Mouse (Mus musculus): ENCODE measurements around the gene Cit. TPM values are rescaled to one million over a fixed set of nuclear protein-coding genes. Genes with fewer than 3 reads are reported as not detected.

The Cit gene
- polyA plus RNA-seq, 1 experiment from 2014 or later = 46.7 TPM

- Histone ChIP-seq H3K27me3 (ENCODE audit: insufficient read depth, low read length) (no peaks in the 10 kb centered on the region), H3K9me3 (ENCODE audit: low read depth, low read length) (no peaks in the 10 kb centered on the region), H3K27ac (ENCODE audit: low read depth) (no peak overlapping the region), H3K9ac (no peak overlapping the region), H3K4me1 (ENCODE audit: insufficient read depth) (no peaks in the 10 kb centered on the region), H3K36me3 (ENCODE audit: insufficient read depth) (peaks cover 63% of the 10 kb centered on the region), H3K4me2 (no peak overlapping the region), H3K4me3 (ENCODE audit: low read depth, low read length) (no peak overlapping the region)
- no peak for TF ChIP-seq CTCF (IDR thresholded peaks at IDR 0.05; ENCODE audit: low read depth)
- DNase-seq (no peak), ATAC-seq (ENCODE audit: insufficient read depth) (no peak)
- 87% methylated on average over 11 of the region's 11 CpGs for WGBS
These were observed 140.0 kb downstream of the Cit start for GRCm38 (mm10) chr5:115985101-115985500.

DNA sequence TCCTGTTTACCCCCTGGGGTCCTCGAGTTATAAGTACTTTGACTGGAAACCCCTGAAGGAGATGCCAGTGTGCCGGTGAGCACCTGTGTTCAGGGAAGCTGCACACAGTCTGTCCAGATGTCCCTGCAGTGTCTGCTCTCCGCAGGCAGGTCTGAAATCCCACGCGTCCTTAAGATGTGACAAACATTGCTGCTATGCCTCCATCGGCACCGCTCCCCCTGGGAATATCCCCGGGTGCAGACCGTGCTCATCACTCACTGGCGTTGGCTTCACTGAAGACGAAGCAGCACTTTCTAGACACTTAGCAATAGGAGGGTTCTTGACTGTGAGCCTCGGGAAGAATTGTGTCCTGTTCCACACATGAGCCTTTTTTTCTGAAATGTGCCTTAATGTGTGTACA, 142.2 kb downstream of the Cit start:
- no peaks in the 10 kb centered on the region for H3K27me3 ChIP-seq (ENCODE audit: insufficient read depth, low read length)
- WGBS = 86% methylated on average over 12 of the region's 12 CpGs
- no peak overlapping the region for H3K4me3 ChIP-seq (ENCODE audit: low read depth, low read length)
- no peak for DNase-seq
- ATAC-seq (ENCODE audit: insufficient read depth) = no peak
- no peak overlapping the region for H3K4me2 ChIP-seq
- peaks cover 73% of the 10 kb centered on the region for H3K36me3 ChIP-seq (ENCODE audit: insufficient read depth)
- peaks cover 6% of the 10 kb centered on the region; the same call in 1 of the 2 replicates for H3K9me3 ChIP-seq (ENCODE audit: low read depth, low read length)
- no peaks in the 10 kb centered on the region for H3K4me1 ChIP-seq (ENCODE audit: insufficient read depth)
- no peak overlapping the region for H3K27ac ChIP-seq (ENCODE audit: low read depth)
- H3K9ac ChIP-seq = no peak overlapping the region
- no peak for TF ChIP-seq CTCF (IDR thresholded peaks at IDR 0.05; ENCODE audit: low read depth)

GRCm38 (mm10) chr5:115991717-115992116, 146.6 kb downstream of the Cit start:
- TF ChIP-seq CTCF (IDR thresholded peaks at IDR 0.05; ENCODE audit: low read depth) = no peak
- H3K9me3 ChIP-seq (ENCODE audit: low read depth, low read length) = peaks cover 6% of the 10 kb centered on the region; the same call in 1 of the 2 replicates
- DNase-seq = no peak
- H3K9ac ChIP-seq = no peak overlapping the region
- no peak overlapping the region for H3K27ac ChIP-seq (ENCODE audit: low read depth)
- WGBS = 94% methylated on average over 11 of the region's 11 CpGs
- H3K4me1 ChIP-seq (ENCODE audit: insufficient read depth) = no peaks in the 10 kb centered on the region
- ATAC-seq (ENCODE audit: insufficient read depth) = no peak
- H3K27me3 ChIP-seq (ENCODE audit: insufficient read depth, low read length) = no peaks in the 10 kb centered on the region
- no peak overlapping the region for H3K4me2 ChIP-seq
- H3K4me3 ChIP-seq (ENCODE audit: low read depth, low read length) = no peak overlapping the region
- peaks cover 81% of the 10 kb centered on the region for H3K36me3 ChIP-seq (ENCODE audit: insufficient read depth)

- H3K9me3 ChIP-seq (ENCODE audit: low read depth, low read length) = peaks cover 6% of the 10 kb centered on the region; the same call in 1 of the 2 replicates
- no peaks in the 10 kb centered on the region for H3K4me1 ChIP-seq (ENCODE audit: insufficient read depth)
- TF ChIP-seq CTCF (IDR thresholded peaks at IDR 0.05; ENCODE audit: low read depth) = no peak
- no peaks in the 10 kb centered on the region for H3K27me3 ChIP-seq (ENCODE audit: insufficient read depth, low read length)
- WGBS = 92% methylated on average over 15 of the region's 15 CpGs
- ATAC-seq (ENCODE audit: insufficient read depth) (no peak), DNase-seq (no peak)
- no peak overlapping the region for H3K4me2 ChIP-seq
- H3K4me3 ChIP-seq (ENCODE audit: low read depth, low read length) = no peak overlapping the region
- no peak overlapping the region for H3K27ac ChIP-seq (ENCODE audit: low read depth)
- no peak overlapping the region for H3K9ac ChIP-seq
- peaks cover 67% of the 10 kb centered on the region for H3K36me3 ChIP-seq (ENCODE audit: insufficient read depth)
These were observed 149.0 kb downstream of the Cit start for GRCm38 (mm10) chr5:115994101-115994500.

DNA sequence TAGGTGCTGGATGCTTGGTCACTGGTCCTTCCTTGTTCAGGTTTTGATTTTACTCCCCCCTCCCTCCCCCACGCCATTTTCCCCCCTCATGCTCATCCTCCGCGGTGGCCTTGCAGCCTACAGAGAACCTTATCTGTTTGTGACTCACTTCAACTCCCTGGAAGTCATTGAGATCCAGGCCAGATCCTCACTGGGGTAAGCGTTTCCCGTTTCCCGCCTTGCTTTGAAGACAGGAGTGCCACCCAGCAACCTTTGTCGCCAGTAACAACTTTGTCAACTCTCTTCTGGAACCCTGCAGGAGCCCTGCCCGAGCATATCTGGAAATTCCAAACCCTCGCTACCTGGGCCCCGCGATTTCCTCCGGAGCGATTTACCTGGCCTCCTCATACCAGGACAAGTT, 152.3 kb downstream of the Cit start:
- WGBS = 72% methylated on average over 13 of the region's 13 CpGs
- H3K36me3 ChIP-seq (ENCODE audit: insufficient read depth) = peaks cover 36% of the 10 kb centered on the region; the same call in 1 of the 2 replicates
- no peaks in the 10 kb centered on the region for H3K9me3 ChIP-seq (ENCODE audit: low read depth, low read length)
- no peak for DNase-seq
- no peaks in the 10 kb centered on the region for H3K4me1 ChIP-seq (ENCODE audit: insufficient read depth)
- no peak for TF ChIP-seq CTCF (IDR thresholded peaks at IDR 0.05; ENCODE audit: low read depth)
- no peak overlapping the region for H3K27ac ChIP-seq (ENCODE audit: low read depth)
- no peak overlapping the region for H3K4me2 ChIP-seq
- ATAC-seq (ENCODE audit: insufficient read depth) = no peak
- no peaks in the 10 kb centered on the region for H3K27me3 ChIP-seq (ENCODE audit: insufficient read depth, low read length)
- H3K9ac ChIP-seq = no peak overlapping the region
- no peak overlapping the region for H3K4me3 ChIP-seq (ENCODE audit: low read depth, low read length)

- ATAC-seq (ENCODE audit: insufficient read depth) = no peak
- 82% methylated on average over 8 of the region's 8 CpGs for WGBS
- peaks cover 17% of the 10 kb centered on the region; the same call in 1 of the 2 replicates for H3K36me3 ChIP-seq (ENCODE audit: insufficient read depth)
- H3K9ac ChIP-seq = no peak overlapping the region
- H3K9me3 ChIP-seq (ENCODE audit: low read depth, low read length) = no peaks in the 10 kb centered on the region
- no peak for DNase-seq
- TF ChIP-seq CTCF (IDR thresholded peaks at IDR 0.05; ENCODE audit: low read depth) = no peak
- no peak overlapping the region for H3K27ac ChIP-seq (ENCODE audit: low read depth)
- H3K4me3 ChIP-seq (ENCODE audit: low read depth, low read length) = no peak overlapping the region
- no peaks in the 10 kb centered on the region for H3K4me1 ChIP-seq (ENCODE audit: insufficient read depth)
- H3K4me2 ChIP-seq = no peak overlapping the region
- no peaks in the 10 kb centered on the region for H3K27me3 ChIP-seq (ENCODE audit: insufficient read depth, low read length)
These were observed 158.1 kb downstream of the Cit start for GRCm38 (mm10) chr5:116003154-116003553.

DNA sequence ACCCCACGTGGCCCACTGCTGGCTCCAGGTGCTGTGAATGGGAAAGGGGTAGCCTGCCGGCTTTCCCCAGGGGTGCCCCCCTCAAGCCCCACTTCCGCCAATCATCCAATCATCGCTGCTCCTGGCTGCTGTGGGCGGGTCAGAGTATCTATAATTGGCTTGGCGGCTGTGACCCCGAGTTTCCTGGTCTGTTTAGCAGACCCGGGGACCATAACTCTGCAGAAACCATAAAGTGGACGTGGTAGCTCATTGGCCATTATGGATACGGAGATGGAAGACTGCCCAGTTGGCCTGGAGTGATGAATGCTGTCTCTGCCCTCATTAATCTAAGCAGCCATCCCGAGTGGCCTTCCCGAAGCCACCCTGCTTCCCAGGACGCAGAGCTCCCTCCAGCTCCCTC, 158.7 kb downstream of the Cit start:
- Histone ChIP-seq H3K4me3 (ENCODE audit: low read depth, low read length) (no peak overlapping the region), H3K27ac (ENCODE audit: low read depth) (no peak overlapping the region), H3K4me1 (ENCODE audit: insufficient read depth) (no peaks in the 10 kb centered on the region), H3K36me3 (ENCODE audit: insufficient read depth) (peaks cover 17% of the 10 kb centered on the region; the same call in 1 of the 2 replicates), H3K27me3 (ENCODE audit: insufficient read depth, low read length) (no peaks in the 10 kb centered on the region), H3K9ac (no peak overlapping the region), H3K4me2 (no peak overlapping the region), H3K9me3 (ENCODE audit: low read depth, low read length) (no peaks in the 10 kb centered on the region)
- WGBS = 37% methylated on average over 13 of the region's 13 CpGs
- TF ChIP-seq CTCF (IDR thresholded peaks at IDR 0.05; ENCODE audit: low read depth) = no peak
- ATAC-seq (ENCODE audit: insufficient read depth) (no peak), DNase-seq (no peak)

DNA sequence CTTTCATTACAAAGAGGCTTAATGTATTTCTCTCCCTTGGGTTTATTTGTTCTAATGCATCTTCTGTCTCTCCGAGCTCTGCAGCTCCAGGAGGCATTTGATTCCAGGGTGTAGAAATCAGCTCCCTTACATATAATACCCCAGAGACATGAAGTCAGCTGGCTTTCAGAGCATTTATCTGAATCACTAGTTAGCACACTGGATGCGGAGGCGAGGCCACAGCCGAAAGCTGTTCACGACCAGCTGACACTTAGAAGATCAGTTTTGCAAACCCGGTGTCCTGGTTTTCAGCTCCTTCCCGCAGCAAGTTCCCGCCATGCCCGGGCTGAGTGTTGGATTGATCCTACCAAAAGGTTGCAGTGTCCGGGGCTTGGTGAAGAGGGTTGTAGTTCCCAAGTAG, 159.2 kb downstream of the Cit start:
- ATAC-seq (ENCODE audit: insufficient read depth) (no peak), DNase-seq (no peak)
- Histone ChIP-seq H3K4me3 (ENCODE audit: low read depth, low read length) (no peak overlapping the region), H3K27ac (ENCODE audit: low read depth) (no peak overlapping the region), H3K36me3 (ENCODE audit: insufficient read depth) (peaks cover 17% of the 10 kb centered on the region; the same call in 1 of the 2 replicates), H3K27me3 (ENCODE audit: insufficient read depth, low read length) (no peaks in the 10 kb centered on the region), H3K4me2 (no peak overlapping the region), H3K9ac (no peak overlapping the region), H3K9me3 (ENCODE audit: low read depth, low read length) (no peaks in the 10 kb centered on the region), H3K4me1 (ENCODE audit: insufficient read depth) (no peaks in the 10 kb centered on the region)
- 86% methylated on average over 10 of the region's 10 CpGs for WGBS
- TF ChIP-seq CTCF (IDR thresholded peaks at IDR 0.05; ENCODE audit: low read depth) = no peak

Data from lung, embryonic 14.5 days (tissue).